Mouse (Mus musculus): ENCODE measurements around the gene Acyp1.

Gene Acyp1

GRCm38 (mm10) chr12:85233376-85234358, 54.6 kb downstream of the Acyp1 start:
- DNase-seq (ENCODE audit: low spot score), result no peak

- DNase-seq (ENCODE audit: low spot score), result no peak
Measured at GRCm38 (mm10) chr12:85227876-85228599, 60.2 kb downstream of the Acyp1 start.

GRCm38 (mm10) chr12:85227227-85227626, 61.0 kb downstream of the Acyp1 start:
- no peak for DNase-seq (ENCODE audit: low spot score)
